Mouse (Mus musculus) heart, adult 9 months (tissue): ENCODE measurements around the gene Aasdh.

ENCODE experiments used
- DNase-seq, 2 experiments: peaks; one replicate each; pipeline ENCODE4 v3.0.0; 2022; ENCODE audit warnings: low spot score in 2 of 2

Gene Aasdh

GRCm38 (mm10) chr5:76841859-76842258 lies 63.5 kb downstream of the Aasdh start:
- no peak for DNase-seq

DNA sequence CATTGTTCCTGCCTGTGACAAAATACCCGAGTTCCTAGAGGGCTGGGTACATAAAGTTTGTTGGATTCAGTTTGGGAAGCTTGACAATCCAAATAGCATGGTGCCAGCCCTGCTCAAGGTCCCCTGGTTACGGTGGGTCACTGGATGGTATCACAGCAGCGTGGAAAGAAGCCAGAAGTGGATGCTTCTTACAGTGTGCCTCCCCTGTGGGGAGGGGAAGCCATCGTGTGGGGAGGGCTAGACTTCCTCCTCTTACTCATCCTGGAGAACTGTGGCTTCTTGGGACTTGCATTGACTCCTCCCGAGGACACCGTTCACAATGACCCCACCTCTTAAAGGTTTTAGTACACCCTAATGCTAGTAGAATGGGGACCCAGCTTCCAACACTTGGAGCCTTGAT lies 65.5 kb downstream of the Aasdh start:
- DNase-seq, result no peak

DNA sequence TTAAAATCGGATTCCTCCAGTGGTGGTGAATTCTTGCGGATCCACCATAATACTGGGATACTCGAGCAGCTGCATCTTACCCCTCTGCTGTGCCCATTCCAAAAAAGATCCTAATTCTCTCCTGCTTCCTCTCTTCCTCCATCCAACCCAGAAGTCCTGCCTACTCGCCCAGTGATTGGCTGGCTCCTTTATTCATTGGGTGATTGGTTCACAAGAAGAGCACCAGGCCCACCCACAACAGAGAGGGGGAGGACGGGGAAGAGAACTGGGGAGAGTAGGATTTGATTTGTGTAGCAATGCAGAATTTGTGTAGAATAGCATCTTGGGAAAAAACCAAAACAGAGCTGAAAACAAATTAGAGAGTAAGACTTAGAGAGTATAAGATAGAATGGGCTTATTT lies 68.3 kb downstream of the Aasdh start:
- DNase-seq, result no peak

DNA sequence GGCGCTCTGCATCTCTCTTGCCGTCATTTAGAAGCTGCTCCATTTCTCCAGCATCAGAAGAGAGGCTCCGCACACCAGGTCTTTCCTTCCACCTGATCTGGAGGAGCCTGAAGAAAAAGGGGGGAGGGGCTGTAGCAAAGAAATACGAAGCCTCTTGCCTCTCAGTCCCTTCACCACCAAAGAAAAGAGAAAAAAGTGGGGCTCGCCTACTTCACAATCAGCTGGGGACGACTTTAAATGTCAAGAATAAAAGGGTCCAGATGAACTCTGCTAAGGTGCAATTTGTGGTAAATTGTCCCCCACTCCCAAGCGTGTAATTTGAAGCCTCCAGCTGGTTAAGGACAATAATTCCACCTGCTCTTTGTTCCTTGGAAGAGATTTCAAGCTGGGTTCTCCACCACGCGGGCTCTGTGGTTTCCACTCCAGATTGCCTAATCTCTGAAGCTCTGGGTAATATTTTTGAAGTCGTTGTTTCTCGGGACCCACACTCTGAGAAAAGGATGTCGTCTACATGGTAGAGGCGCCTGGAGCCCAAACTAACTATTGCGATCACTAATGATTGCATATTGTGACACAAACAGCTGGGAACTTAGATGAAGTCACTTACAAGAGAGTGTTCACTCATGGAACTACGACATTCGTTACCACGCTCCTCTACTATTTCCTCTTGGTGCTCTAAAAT lies 72.6 kb downstream of the Aasdh start:
- DNase-seq, result no peak

DNA sequence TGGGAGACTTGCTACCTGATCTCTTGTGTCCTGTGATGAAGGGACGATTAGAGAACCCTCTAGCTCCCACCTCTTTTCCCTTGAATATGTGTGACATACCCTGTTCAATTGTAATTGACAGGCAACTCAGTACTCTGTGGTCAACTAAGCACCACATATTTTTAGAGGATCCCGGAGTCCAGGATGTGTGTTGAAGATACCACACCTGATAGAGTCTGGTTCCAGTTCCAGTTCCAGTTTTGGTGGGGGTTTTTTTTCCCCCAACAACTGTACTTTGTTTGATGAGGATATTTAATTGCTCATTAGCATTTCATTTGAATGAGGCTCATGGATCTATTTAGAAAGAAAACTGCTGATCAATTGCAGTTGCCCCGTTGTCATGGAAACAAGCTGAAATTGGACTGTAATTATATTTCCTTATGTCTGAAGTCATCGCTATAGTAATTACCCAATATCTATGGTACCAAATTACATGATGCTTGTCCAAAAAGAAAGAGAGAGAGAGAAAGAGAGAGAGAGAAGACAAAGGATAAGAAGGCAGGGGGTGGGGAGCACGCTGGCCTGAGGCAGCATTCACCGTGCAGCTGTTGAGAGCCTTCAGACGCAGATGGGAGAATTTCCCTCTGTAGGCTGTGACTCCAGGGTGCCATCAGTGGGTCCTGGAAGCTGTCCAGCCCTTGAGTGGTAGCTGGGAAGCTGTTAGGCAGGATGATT lies 76.6 kb downstream of the Aasdh start:
- DNase-seq, result no peak
